Mouse (Mus musculus): ENCODE measurements around the gene Gpr65.
"Not testable (repeated sequence)": the region's sequence is repeated elsewhere in the genome, so short reads cannot be mapped to it uniquely, and the experiment has no call there.

Gene Gpr65

DNA sequence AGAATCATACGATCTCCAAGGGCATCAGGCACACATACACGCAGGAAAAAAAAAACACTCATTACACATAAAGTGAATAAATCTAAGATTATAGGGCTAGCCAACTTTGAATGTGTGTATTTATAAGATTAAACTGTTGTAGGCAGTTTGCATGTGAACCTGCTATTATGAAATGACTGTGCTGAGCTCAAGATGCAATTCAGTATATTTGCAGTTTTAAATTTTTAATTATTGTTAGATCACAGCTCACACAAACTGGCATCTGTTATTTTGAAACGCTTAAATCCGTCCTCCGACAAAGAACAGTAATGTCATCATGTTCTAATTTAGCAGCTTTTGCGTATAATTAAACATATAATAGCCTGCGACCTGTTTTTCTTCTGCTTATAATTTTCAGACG is 12.6 kb downstream of the Gpr65 start:
- ATAC-seq (ENCODE audit: insufficient number of reproducible peaks, low FRiP score, low TSS enrichment), result no peak

GRCm38 (mm10) chr12:98282776-98283486 is 14.5 kb downstream of the Gpr65 start:
- no peak for ATAC-seq (ENCODE audit: insufficient number of reproducible peaks, low FRiP score, low TSS enrichment)

- ATAC-seq (ENCODE audit: insufficient number of reproducible peaks, low FRiP score, low TSS enrichment), result no peak
These were observed 15.0 kb downstream of the Gpr65 start for GRCm38 (mm10) chr12:98283487-98283860.

DNA sequence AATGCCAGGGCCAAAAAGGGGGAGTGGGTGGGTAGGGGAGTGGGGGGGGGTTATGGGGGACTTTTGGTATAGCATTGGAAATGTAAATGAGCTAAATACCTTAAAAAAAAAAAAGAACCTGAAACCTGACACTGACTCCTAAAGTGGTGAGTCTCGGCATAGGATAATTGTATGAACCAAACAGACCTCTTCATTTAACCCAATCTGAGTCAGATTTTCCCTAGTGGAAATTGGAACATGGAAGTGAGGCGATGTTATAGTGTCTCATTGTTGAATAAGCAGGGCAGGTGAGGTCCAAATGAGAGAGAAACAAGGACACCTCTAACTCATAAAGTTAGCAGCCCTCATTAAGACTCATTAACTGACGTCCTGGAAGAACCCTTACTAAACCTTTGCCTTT is 16.0 kb downstream of the Gpr65 start:
- ATAC-seq (ENCODE audit: insufficient number of reproducible peaks, low FRiP score, low TSS enrichment), result no peak

DNA sequence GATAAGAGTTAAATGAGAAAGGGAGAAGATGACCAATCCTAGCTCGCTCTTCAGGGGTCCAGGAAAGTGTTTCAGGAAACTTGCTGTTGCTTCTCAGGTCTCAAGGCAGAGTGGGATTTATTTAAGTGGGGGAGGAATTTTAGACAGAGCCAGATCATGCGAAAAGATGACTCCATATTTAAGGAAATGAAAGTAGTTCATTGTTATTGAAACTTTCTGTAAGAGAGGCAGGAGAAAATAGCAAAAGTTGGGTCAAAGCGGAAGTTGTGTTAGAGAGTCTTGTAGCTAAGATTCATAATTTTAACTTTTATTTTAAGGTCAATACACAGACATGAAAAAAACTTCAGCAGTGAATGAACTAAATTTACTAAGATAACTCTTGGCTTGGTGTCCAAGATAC is 22.0 kb downstream of the Gpr65 start:
- no peak for ATAC-seq (ENCODE audit: insufficient number of reproducible peaks, low FRiP score, low TSS enrichment)

DNA sequence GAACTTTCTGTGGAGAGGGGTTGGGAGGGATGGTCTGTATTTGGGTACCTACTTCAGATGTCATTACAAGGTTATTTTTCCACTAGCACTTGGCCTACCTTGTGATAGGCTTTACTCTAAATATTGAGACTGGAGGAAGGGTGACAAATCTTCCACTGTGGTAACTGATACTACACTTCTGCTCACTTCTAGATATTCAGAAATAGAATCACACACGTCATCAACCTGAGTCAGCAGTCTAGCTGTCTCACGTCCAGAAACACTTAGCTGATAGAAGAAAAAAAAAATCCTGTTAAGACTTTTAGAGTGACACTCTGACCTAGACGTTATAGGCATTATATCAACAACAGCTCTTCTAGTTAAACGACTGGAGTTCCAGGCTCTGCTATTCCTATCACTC is 23.8 kb downstream of the Gpr65 start:
- ATAC-seq (ENCODE audit: insufficient number of reproducible peaks, low FRiP score, low TSS enrichment), result no peak

DNA sequence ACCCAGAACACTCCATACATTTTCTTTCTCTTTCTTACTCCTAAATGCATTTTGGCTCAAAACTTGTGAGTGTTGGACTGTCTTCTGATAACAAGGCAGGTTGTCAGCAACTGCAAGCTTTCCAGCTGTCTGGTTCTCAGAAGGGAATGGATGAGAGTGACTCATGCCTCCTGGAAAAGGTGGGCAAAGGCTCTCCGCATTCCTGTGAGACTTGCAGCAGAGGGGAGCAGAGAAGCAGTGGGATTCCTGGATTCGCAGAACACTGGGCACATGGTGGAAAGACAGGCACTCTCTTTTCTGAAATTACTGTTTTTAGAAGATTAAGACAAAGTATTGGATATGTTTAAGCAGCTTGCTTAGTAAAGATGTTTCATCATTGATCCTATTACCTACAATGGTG is 25.8 kb downstream of the Gpr65 start:
- no peak for ATAC-seq (ENCODE audit: insufficient number of reproducible peaks, low FRiP score, low TSS enrichment)

DNA sequence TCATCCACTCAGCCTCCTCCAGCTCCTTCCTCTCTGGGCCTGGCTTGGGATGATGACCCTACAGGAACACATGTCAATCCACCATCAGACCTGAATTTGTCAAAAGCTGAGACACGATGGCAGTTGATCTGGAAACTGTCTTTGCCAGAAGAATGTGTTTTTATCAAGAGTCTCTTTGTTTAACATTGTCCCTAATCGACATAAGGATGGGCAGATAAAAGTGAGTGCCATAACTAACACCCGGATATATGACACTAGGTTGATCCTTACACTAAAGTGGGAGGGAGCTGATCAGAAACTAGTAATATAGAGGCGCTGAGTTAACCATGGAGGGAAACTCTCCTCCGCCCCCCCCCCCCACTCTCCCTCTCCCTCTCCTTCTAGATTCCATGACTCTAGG is 33.5 kb downstream of the Gpr65 start:
- ATAC-seq (ENCODE audit: insufficient number of reproducible peaks, low FRiP score, low TSS enrichment), result no peak

- ATAC-seq (ENCODE audit: insufficient number of reproducible peaks, low FRiP score, low TSS enrichment), result no peak
These were observed 34.6 kb downstream of the Gpr65 start for GRCm38 (mm10) chr12:98303013-98303412.

- peak; percentile 98 for ATAC-seq (ENCODE audit: insufficient number of reproducible peaks, low FRiP score, low TSS enrichment)
These were observed 38.9 kb downstream of the Gpr65 start for GRCm38 (mm10) chr12:98307179-98307915.

GRCm38 (mm10) chr12:98311376-98312083 is 43.1 kb downstream of the Gpr65 start:
- ATAC-seq (ENCODE audit: insufficient number of reproducible peaks, low FRiP score, low TSS enrichment), result no peak

GRCm38 (mm10) chr12:98315924-98316323 is 47.5 kb downstream of the Gpr65 start:
- ATAC-seq (ENCODE audit: insufficient number of reproducible peaks, low FRiP score, low TSS enrichment), result no peak

DNA sequence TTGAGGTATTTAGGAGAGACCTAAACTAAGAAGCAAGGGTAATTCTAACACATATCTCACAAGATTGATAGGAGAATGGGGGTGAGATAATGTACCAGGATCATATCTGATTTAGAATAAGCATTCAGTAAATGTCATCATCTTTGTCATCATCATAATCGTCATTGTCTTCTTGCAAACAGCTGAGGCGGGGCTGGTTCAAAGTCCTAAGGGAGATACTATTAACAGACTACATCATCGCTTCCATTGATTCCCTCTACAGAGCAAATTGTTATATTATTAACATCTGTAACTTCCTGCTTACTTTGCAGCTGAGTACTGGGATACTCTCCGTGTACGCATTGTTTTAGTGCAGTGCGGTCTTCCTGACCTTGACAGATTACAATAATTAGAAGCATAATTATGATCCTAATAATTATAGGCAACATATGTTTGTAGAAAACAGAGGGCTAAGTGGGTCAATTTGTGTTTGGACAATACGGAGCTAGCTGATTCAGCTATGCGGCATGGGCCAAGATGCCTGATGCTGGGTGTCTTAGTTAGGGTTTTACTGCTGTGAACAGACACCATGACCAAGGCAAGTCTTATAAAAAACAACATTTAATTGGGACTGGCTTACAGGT is 49.4 kb downstream of the Gpr65 start:
- ATAC-seq (ENCODE audit: insufficient number of reproducible peaks, low FRiP score, low TSS enrichment), result no peak

GRCm38 (mm10) chr12:98322426-98322825 is 54.0 kb downstream of the Gpr65 start:
- ATAC-seq (ENCODE audit: insufficient number of reproducible peaks, low FRiP score, low TSS enrichment), result peak; percentile 26; the same call in 1 of the 2 replicates

DNA sequence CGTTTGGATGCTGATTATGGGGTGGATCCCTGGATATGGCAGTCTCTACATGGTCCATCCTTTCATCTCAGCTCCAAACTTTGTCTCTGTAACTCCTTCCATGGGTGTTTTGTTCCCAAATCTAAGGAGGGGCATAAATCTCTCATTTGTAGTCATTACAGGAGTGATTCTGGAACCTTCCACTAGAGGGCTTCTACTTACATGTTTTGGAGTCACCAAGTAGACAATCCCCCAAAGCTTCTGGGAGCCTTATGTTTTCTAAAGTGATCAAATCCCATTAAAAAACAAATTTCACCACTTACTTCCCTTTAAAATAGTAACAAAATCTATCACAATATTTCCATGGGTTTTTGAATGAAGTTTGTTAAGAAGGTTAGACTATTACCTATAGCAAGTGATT is 55.7 kb downstream of the Gpr65 start:
- not testable (repeated sequence) for ATAC-seq (ENCODE audit: insufficient number of reproducible peaks, low FRiP score, low TSS enrichment)
